Mouse (Mus musculus) natural killer cell, adult 2 months (primary cell): ENCODE results near the gene Ruvbl1.

Experiments used
- DNase-seq, 2 experiments: peaks; one replicate each; pipeline ENCODE4 v3.0.0; 2022; ENCODE audit warnings: low spot score in 2 of 2

Gene Ruvbl1

DNA sequence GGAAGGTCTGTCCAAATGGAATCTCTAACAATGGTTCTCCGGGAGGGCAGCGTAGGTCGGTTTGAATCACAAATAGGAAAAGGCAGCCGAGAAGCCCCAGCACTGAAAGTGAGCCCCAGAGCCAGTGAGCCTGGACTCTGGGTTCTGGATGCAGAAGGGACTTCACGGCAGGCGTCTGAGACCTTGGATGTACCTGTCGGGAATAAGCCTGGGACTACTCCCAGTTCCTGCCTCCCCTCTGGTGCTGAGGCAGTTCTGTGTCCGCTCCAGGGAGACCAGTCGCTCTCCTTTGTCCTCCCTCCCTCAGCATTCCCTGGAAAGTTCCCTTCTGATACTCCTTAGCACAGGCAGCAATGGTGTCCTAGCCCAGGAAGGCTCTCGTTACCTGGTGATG, 80.2 kb downstream of the Ruvbl1 start:
- no peak for DNase-seq
